Mouse (Mus musculus) G1E (cell line): ENCODE results near the gene Fgd5.

Experiments used
- CTCF ChIP-seq: IDR thresholded peaks from 2 replicates; pipeline ENCODE4 v1.5.1; 2012; ENCODE audit warnings: low read depth, low read length, inconsistent platforms, mixed read lengths
- GATA1 ChIP-seq: IDR thresholded peaks from 2 replicates; pipeline ENCODE4 v1.6.1; 2012; ENCODE audit warnings: borderline replicate concordance, low read length, inconsistent platforms, mixed read lengths
- GATA2 ChIP-seq: IDR thresholded peaks from 2 replicates; pipeline ENCODE4 v1.6.1; 2012; ENCODE audit warnings: low read depth, low read length, inconsistent platforms, borderline replicate concordance
- POLR2AphosphoS5 ChIP-seq: IDR thresholded peaks from 2 replicates; pipeline ENCODE4 v1.6.1; 2012; ENCODE audit warnings: low read depth, low read length, inconsistent platforms; ENCODE audit not compliant: insufficient replicate concordance

- TF ChIP-seq CTCF = no peak
- TF ChIP-seq POLR2AphosphoS5 = no peak
- no peak for TF ChIP-seq GATA1
- TF ChIP-seq GATA2 = no peak
Measured at GRCm38 (mm10) chr6:92034713-92035112, 56.0 kb downstream of the Fgd5 start.
